Mouse (Mus musculus) spleen, adult 2 months (tissue): ENCODE results near the gene Pfdn6.
"Not testable (repeated sequence)": the region's sequence is repeated elsewhere in the genome, so short reads cannot be mapped to it uniquely, and the experiment has no call there.

ENCODE experiments used
- CTCF ChIP-seq: fragments of 200-500 bp; IDR thresholded peaks from 2 replicates; pipeline ENCODE4 v1.5.1; 2011; ENCODE audit warnings: mild to moderate bottlenecking, inconsistent platforms; ENCODE audit not compliant: insufficient read depth, insufficient read length, insufficient replicate concordance; ENCODE audit errors: extremely low read depth
- POLR2A ChIP-seq: fragments of 200-500 bp; IDR thresholded peaks from 2 replicates; pipeline ENCODE4 v1.6.1; 2011; ENCODE audit warnings: low read depth, low read length, inconsistent platforms

- TF ChIP-seq CTCF, POLR2A: not testable (repeated sequence)
Observed at GRCm38 (mm10) chr17:33891892-33892291, 48.3 kb downstream of the Pfdn6 start.
